Mouse (Mus musculus): ENCODE data around the gene Plscr3.

The Plscr3 gene

DNA sequence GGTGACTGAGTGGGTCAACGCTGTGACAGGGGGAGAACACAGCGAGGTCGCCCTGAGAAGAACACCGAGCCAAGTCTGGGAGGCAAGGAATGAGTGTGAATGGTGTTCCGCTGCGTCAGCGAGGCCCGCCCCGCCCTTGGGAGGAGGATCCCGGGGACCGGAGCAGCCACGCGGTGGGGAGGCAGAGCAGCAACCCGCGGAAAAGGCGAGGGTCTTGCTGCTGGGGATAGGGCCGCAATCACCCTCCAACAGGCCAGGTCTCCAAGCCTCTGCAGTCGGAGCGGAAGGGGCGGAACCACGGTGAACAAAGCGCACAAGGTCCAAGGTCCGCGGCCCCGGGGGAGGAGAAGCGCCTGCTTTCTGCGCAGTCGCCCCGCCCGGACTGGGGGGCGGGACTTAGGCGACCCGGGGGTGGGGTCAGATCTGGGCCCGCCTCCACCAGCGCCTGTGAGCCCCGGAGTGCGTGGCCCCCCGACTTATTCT, at the start of gene Plscr3:
Plscr3 (plus strand) TSS at position 179 of the 483 bp plus-strand sequence.
- peak; percentile 65 for DNase-seq (ENCODE audit: low spot score)

DNA sequence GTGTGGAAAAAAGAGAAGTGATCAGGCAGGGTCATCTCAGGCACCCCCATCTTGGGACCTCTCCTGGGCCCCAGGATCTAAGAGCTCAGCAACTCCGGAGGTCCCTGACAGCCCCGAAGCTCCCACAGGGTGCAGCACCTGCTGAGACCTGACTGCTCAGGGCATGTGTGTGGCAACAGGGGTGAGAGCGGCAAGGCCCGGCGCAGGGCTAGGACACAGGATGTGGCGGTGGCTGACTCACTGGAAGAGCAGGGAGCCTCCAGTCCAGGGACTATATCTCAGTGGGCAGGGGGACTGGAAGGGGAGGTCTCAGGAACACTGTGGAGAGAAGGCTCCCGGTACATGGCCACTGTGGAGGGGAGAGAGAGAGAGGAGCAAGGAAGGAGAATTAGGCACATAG, 48.3 kb upstream of the Plscr3 start:
- DNase-seq (ENCODE audit: low spot score): no peak

DNA sequence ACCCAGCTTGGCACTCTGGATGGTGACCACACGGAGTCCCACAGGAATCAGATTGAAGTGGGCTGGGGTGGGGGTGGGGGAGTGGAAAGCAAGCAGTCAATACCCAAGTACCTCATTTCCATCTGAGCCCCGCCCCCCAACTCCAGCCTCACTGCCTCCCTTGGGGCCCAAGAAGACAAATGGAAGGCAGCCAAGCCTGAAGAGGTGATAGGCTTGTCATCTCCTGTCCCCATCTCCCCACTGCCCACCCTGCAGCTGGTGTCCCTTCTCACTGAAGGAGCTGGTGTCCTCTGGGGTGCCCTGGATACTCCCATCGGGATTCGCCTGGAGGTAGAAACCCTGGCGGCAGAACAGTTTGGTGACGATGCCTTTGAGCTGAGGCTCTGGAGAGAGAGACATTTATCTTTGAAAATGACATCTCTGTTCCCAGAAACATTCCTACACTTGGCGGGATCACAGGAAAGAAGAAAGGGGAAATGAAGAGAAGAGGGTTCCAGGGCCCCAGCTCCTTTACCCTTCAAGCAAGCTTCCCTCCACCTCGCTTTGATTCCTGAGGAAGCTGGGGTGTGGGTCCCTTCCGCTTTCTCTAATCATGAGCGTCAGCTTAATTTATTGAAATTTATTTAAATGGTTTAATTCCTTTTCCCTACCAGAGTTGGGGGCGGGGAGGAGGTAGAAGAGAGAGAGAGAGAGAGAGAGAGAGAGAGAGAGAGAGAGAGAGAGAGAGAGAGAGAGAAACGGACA, 46.6 kb upstream of the Plscr3 start:
- DNase-seq (ENCODE audit: low spot score): no peak

DNA sequence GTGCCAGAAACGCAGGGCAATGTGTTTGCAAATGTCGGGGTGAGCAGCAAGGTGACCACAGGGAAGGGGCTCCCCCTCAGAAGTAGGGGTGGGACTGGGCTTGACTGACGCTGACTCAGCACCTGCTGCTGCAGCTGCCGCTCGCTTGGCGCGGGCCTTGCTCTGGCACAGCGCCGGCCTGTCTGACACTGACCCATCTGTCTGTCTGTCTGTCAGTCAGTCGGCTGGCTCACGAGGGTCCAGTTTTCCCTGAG, 46.1 kb upstream of the Plscr3 start:
- no peak for DNase-seq (ENCODE audit: low spot score)

DNA sequence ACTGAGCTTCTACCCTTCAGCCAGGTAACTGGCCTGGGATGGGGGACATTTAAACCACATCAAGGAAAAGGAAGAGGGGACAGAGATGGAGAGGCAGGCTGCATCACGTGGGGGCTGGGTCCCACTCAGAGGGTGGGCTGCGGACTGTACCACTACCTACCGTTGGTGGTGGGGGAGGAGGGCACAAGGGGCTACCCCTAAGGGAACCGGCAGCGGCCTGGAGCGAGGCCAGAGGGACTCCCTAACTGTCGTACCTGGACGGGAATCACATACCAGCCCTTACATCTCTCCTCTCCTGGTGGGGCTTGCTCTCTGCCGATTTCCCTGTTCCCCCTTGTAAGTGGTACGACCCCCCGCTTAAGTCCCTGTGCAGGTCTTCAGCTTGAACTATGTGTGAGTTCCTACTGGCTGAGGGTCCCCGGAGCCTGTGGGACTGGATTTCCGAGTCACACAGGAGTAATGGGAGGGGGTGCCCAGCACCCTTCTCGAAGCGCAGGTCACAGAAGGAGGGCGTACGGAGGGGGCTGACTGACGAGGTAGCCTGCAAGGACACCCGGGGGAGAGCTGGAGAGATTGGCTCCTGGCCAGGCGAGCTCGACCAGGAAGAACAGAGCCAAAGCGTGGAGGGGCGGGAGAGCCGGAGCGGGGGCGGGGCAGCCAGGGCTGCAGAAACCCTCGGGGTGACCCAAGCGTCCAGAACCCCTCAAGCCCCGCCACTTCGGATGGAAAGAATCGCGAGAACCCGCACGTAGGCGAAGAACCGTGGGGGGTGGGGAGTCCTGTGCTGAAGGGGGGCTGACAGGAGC, 45.6 kb upstream of the Plscr3 start:
- DNase-seq (ENCODE audit: low spot score): no peak

DNA sequence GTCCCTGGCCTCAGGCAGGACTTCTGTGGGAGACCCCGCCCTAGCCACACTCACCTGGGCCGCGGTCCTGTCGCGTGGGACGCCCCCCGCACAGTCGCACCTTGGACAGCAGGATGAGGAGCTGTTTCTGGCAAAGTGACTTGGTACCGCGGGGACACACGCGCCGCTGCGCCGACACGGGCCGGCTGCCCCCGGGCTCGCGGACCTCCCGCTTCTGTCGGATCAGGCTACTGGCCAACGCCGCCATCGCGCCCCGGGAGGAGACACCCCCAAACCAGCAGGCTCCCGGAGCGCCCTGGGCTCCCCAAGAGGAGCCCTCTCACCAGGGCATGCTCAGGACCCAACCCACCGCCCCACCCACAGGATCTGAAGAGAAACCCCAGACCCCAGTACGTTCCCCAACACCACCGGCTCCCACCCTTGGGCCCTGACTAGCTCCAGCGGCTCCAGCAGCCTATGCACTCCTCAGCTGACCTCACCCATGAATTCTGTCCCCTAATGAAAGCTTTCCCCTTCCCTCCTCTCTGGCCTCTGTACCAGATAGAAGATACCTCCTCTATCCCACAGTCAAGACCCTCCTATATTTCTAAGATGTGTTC, 44.7 kb upstream of the Plscr3 start, which contains the start of gene Fgf11:
Fgf11 (minus strand) TSS at position 479 of the 599 bp plus-strand sequence.
- DNase-seq (ENCODE audit: low spot score): no peak

DNA sequence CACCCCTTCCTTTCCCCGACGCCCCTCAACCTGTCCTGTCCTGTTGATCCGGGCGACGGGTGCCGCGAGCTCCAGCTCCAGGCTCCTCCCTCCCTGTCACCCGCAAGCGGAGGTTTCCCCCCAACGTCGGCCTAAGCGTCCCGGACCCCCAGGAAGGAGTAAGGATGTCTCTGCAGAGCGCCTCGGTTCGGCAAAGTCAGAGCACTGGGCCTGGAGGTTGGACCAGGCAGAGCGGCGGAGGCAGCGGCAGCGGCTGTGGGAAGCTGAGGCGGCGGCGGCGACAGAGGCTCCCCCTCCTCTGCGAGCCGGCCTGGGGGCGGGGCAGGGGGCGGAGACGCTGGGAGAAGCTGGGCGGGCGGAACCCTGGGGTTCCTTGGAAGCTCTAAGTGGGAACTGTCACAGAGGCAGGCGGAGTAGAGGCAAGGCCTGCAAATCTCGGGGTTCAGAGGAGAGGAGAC, 43.5 kb upstream of the Plscr3 start:
- no peak for DNase-seq (ENCODE audit: low spot score)

DNA sequence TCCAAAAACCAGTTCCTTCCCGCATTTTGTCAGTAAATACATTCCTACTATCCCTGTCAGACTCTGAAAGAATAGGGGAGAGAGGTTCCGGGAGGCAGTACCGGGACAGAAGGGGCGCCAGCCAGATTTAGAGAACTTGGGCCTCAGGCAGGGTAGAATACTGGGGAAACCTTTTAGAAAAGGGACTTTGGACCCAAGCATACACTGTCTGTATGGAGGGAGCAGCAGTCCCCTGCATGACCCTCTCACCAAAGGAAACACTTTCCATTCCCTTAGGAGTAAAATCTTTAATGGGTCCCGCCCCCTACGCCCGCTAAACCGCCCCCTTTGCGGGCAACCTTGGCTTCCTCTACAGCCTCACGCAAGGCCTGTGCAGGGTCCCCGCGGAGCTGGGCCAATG, 42.8 kb upstream of the Plscr3 start:
- DNase-seq (ENCODE audit: low spot score): no peak

DNA sequence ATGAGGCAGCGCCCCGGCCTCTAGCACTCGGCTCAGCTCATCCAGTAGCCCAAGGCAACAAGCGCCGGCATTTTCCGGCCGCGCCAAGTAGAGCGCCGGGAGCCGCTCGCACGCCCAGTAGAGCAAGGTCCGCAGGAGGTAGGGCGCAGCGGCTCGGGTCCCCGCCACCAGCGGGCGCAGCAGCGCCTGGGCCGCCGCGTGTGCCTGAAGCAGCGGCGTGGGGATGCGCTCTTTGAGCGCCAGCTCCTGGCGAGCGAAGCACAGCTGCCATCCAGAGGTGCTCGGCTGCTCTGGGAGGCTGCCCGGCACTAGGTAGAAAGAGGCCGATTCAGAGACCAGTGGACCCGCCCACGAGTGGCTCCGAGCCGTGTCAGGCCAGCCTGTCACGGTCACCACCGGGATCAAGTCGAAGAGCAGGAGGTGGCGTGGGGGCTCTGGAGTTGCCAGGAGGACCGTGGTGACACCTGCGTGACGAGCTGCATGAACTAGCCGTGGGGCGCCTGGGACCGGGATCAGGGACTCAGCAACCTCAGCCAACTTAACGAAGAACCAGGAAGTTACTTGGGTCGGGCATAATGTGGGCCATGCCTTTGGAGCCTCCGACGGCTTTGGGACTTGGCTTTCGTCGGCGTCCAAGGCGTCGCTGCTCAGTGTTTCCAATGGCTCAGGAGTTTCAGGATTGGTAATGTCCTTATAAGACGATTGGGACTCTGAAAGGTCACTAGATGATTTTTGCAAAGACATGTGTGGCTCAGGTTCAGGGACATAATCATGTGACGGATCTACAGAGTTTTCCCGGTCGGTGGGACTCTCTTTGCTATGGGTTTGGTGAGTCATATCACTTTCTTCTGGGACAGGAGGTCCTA, 42.2 kb upstream of the Plscr3 start:
- no peak for DNase-seq (ENCODE audit: low spot score)

DNA sequence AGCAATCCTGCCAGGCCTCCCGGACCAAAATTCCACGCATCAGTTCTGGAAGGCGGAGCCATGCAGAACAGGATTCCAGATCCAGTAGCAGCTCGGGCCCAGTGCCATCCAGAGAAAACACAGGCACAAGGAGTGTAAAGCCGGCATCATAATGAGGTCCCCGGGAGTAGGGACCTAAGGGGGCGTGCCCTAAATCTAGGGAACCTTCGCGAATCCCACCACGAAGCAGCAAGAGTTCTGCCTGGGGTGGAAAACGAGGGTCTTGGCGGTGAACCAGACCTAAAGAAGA, 41.6 kb upstream of the Plscr3 start:
- no peak for DNase-seq (ENCODE audit: low spot score)

DNA sequence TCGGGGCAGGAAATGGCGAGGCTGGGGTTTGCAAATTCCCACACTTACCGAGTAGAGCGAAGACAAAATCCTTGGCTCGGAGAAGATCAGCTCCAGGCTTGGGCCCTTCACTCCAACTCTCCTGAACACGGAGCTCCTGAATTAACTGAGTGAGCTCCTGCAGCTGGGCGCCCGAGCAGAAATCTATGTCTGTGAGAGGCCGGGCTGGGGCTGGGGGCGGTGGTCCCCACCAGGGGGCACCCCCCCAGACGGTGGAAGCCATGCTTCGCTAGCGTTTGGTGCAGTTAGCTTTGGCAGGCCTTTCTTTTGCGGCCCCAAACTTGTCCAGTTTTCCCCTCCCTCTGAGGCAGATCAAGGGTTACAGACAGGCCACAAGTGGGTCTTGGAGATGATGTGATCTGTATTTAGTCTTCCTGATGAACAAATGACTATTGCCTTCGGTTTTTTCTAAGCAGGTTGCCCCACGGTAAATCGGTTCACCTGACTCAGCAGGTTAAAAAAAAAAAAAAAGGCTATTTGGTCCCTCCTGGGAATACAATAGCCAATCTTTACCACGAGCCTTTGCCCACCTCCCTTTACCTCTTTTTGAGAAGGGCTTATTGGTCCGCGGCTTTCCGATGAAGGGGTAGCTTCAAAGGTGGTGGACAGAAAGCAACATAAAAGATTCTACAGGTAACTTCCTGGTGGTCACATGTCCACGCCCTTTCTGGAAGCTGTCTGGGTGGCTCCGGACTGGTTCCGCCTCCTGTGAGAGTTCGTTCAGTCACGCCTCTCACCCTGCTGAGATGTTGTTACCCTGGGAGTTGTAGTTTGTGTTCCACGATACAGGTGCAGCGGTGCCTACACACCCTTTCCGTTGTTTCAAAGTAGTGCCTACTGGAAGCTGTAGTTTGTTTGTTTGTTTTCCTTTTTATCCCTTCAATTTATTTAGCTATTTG, 40.9 kb upstream of the Plscr3 start, which contains the start of gene Tmem102:
Tmem102 (minus strand) TSS at position 653 of the 938 bp plus-strand sequence.
- DNase-seq (ENCODE audit: low spot score): no peak

DNA sequence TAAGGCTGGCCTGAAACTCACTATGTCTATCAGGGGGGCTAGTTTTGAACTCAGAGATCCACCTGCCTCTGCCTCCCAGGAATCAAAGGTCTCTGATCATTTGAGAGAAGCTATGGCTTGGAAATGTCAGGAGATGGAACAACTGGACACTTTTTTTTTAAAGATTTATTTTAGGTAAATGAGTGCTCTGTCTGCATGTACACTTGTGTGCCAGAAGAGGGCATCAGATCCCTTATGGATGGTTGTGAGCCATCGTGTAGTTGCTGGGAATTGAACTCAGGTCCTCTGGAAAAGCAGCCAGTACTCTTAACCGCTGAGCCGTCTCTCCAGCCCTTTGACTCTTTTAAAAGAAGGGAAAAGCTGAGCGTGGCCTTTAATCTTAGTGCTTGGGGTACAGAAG, 39.8 kb upstream of the Plscr3 start:
- DNase-seq (ENCODE audit: low spot score): no peak

DNA sequence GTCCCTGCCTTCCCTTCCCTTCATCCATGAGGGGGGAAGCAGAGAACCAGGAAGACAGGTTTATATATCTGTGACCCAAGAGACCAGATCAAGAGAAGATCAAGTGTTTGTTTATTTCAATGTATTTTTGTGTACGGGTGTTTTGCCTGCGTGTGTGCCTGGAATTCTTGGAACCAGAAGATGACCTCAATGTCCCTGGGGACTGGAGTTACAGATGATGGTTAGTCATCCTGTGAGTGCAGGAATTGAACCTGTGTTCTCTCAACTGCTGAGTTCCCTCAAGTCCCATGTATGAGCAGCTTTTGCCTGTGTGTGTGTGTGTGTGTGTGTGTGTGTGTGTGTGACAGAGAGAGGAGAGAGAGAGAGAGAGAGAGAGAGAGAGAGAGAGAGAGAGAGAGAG, 38.5 kb upstream of the Plscr3 start:
- DNase-seq (ENCODE audit: low spot score): no peak

DNA sequence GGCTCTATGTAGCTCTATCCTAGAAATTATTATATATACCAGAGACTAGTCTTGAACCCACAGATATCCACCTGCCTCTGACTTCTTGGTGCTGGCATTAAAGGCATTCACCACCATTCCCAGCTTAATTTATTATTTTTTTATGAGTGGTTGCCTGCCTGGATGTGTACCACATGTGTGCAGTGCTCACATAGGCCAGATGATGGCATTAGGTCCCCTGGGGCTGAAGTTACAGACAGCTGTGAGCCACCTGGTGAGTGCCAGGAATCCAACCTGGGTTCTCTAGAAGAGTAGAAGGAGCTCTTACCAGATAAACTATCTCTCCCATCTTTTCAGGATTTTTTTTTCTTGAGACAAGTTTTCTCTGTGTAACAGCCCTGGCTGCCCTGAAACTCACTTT, 35.9 kb upstream of the Plscr3 start:
- DNase-seq (ENCODE audit: low spot score): no peak

DNA sequence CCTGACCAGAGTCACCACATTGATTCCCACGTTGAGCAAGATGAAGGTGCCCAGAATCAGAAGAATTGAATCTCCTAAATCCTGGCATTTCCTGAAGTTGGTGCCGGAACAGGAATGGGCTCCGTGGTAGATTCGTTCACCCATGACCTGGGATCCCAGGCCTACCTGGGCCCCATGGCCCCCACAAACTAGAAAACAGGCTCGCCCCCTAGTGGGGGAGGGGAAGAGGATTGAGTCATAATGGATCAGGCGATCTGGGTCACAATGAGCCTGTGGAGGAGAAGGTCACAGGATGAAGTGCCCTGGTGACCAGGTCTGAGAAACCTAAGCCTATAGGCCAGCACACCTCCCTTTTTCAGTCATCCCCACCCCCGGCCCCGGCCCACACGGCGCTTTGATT, 31.0 kb upstream of the Plscr3 start, which contains the start of gene Gm39566:
Gm39566 (minus strand) TSS at position 144 of the 400 bp plus-strand sequence.
- DNase-seq (ENCODE audit: low spot score): no peak

DNA sequence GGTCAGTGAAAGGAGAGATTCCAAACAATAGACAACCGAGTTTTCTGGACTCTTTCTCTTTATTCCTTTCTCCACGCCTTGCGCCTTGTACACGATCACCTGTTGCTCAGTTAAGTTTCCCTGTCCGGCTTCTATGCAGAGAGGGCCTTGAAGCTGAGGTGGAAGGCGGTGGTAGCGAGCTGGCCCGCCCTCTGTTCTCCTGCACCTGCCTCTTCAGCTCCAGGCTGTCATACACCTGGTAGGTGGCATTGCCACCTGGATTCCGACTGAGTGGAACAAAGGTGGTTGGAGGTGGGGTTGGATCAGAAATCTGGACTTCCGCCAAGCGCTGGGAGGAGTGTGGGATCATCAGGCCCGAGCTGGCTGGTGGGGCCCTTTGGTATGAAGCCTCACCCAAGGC, 29.7 kb upstream of the Plscr3 start:
- no peak for DNase-seq (ENCODE audit: low spot score)

DNA sequence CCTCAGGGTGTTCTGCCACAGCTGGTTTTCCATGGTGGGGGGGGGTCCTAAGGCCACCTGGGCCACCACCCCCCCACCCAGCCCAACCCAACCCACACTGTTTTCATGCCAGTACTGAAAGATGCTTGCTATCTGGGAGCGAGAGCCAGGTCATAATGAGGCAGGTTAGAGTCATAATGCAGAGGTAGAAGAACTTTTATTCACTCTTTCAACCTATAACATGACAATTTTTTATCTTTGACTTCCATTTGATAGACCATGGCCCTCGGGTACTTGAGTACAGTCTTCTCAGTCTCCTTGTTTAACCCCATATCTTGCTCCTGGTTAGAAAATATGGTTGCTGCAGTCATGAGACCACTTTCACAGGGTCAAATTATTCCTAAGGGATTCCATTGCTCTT, 27.8 kb upstream of the Plscr3 start, which contains the start of gene Spem2:
Spem2 (minus strand) TSS at position 101 of the 400 bp plus-strand sequence.
- DNase-seq (ENCODE audit: low spot score): no peak

DNA sequence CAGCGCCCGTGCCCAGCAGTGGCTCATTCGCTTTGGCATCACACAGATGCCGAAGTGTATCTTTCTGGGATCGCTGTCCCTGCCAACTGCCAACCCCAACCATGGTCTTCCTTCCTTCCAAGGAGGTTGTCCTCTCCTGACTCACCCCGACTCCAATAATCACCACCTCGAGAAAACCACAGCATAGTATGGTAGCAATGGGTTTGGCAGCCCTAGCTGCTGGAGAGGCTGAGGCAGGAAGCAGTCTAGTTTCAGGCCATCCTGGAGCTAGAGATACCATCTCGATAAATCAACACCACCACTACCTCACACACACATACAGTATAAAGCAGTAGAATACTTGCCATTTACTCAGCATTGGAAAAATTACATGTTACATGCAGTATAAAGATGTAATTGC, 27.3 kb upstream of the Plscr3 start:
- no peak for DNase-seq (ENCODE audit: low spot score)

DNA sequence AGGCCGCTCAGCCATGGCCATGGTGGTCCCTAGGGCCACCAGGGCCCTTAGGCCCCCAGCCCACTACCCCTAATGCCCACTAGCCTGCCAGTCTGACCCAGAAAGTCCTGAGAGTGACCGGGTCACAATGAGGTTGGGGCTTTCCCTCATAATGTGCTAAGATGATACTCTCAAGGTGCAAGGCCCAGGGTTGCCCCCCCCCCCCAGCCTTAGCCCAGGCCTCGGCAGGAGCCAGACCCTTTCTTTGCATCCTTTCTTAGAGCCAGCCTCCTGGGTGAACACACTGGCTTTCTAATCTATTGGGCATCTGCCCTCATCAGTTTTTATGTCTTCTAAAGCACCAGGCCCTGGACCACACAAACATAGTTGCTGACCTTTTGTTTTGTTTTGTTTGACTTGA, 24.1 kb upstream of the Plscr3 start, which contains the start of gene Spem1:
Spem1 (minus strand) TSS at position 101 of the 400 bp plus-strand sequence.
- DNase-seq (ENCODE audit: low spot score): no peak

DNA sequence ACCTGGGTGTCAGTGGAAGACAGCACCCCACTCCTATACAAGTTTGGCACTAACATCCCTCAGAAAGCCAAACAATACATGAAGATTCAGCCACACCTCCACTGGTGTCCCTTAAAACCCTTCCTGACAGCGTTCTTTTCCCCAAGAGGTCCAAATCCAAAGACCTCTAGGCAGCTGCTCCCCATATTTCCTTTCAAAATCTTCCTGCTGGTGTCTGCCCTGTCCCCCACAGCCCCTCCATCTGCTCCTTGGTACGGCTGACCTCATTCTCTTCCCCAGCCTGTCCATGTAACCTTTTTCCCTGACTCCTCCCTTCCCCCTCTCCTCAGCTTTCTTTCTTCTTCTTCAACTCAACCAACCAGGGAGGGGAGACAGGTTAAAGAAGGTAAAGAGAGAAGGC, 22.7 kb upstream of the Plscr3 start:
- DNase-seq (ENCODE audit: low spot score): no peak

DNA sequence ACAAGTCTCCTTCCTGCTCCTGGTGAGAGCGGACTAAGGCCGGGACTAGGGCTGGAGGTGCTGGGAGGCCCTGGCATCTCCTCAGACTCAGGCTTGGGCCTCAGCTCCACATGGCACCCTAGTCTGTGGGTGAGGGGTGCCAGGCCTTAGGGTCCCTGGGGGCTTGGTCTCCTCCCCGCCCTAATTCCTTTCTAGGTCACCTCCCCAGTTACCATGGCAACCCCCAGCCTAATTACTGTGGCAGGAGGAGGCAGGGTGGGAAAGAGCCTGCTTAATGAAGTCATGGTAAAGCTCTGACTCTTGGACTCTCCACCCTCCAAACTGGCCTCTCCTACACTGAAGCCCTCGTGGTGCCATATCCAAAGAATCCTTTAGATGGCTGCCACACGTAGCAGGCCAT, 17.3 kb upstream of the Plscr3 start:
- DNase-seq (ENCODE audit: low spot score): no peak
